Mouse (Mus musculus) myocyte (in vitro differentiated cells): ENCODE measurements around the gene Src.

Experiments used
- E2F4 ChIP-seq: IDR thresholded peaks from one replicate; pipeline ENCODE4 v1.6.1; 2011; ENCODE audit warnings: mild to moderate bottlenecking, control low read depth, moderate library complexity; ENCODE audit not compliant: insufficient read depth
- MAX ChIP-seq: IDR thresholded peaks from one replicate; pipeline ENCODE4 v1.6.1; 2011; ENCODE audit warnings: low read depth, mild to moderate bottlenecking, control low read depth

DNA sequence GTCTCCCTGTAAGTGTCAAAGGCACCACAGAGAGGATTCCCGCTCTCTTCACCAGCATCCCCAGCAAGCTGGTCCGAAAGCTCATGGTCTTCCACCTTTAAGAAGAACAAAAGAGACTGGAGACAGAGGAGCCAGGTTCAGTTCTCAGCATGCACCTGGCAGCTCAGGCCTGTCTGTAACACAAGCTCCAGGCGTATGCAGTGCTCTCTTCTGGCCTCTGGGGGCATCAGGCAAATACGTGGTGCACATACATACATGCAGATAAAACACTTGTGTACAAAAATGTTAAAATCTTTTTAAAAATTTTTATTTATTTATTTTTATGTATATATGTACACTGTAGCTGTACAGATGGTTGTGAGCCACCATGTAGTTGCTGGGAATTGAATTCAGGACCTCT, 19.7 kb upstream of the Src start:
- TF ChIP-seq E2F4: no peak
- TF ChIP-seq MAX: no peak
